In the genomic region with DNA sequence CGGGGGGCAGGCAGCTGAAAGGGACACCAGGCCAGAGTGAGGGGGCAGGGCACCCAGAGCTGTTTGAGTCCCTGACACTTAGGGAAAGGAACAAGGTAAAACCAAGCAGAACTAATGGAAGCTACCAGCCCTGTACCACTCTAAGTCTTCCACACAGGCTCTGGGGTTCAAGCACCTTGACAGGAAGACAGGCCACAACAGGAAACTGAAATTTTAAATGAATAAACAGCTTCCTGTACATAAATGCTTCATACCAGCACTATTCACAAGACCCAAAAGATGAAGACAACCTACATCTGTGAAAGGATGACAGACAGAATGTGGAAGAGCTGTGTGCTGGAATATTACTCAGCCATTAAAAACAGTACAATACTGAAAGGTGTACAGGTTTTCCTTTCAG, we compare ENCODE assay signal across 20 mouse cellular contexts. TPM values are rescaled to one million over a fixed set of nuclear protein-coding genes. Genes with fewer than 3 reads are reported as not detected.
"Had no signal": no experiment of that assay in that cellular context is flagged by ENCODE, and none has a peak within 500 bp of the region (broad histone marks: within the 10 kb centered on the region; RNA-seq: fewer than 3 reads in every experiment).

No protein-coding gene starts in this region.

- H3K9ac ChIP-seq: liver, postnatal 0 days; lung, embryonic 15.5 days; midbrain, embryonic 13.5 days; midbrain, embryonic 15.5 days; neural tube, embryonic 12.5 days; stomach, embryonic 15.5 days had no signal

- ATAC-seq: liver, postnatal 0 days; lung, postnatal 0 days; midbrain, embryonic 13.5 days; midbrain, embryonic 15.5 days had no signal

- H3K9me3 ChIP-seq: lung, embryonic 15.5 days; megakaryocyte, embryonic 14.5 days; midbrain, embryonic 13.5 days; midbrain, embryonic 15.5 days; neural tube, embryonic 12.5 days; stomach, embryonic 15.5 days had no signal

- H3K27me3 ChIP-seq: lung, embryonic 15.5 days; megakaryocyte, embryonic 14.5 days; midbrain, embryonic 13.5 days; midbrain, embryonic 15.5 days; neural tube, embryonic 12.5 days; stomach, embryonic 15.5 days had no signal

- H3K36me3 ChIP-seq: midbrain, embryonic 15.5 days had no signal

- H3K4me2 ChIP-seq: lung, embryonic 15.5 days; midbrain, embryonic 11.5 days; midbrain, embryonic 13.5 days; midbrain, embryonic 15.5 days; neural tube, embryonic 12.5 days; stomach, embryonic 15.5 days had no signal

- H3K4me3 ChIP-seq: lung, embryonic 15.5 days; midbrain, embryonic 13.5 days; midbrain, embryonic 15.5 days; neural tube, embryonic 12.5 days; stomach, embryonic 15.5 days had no signal

- H3K27ac ChIP-seq: lung, embryonic 15.5 days; macrophage; midbrain, embryonic 13.5 days; midbrain, embryonic 15.5 days; neural tube, embryonic 12.5 days; stomach, embryonic 15.5 days had no signal

- H3K4me1 ChIP-seq: midbrain, embryonic 13.5 days; midbrain, embryonic 15.5 days; neural tube, embryonic 12.5 days; stomach, embryonic 15.5 days had no signal

- DNase-seq: liver, postnatal 0 days; lung, adult 2 months; lung, postnatal 14 days; lung, postnatal 36 days; right cerebral cortex, postnatal 14 days; thymus, adult 18-20 months; thymus, postnatal 36 days had no signal

RNA-seq across cellular contexts. Expression of gene Frrs1l, which starts 54.9 kb away (rescaled TPM):
- total RNA-seq: megakaryocyte progenitor cell, adult 5-6 weeks; monocyte, adult 5-6 weeks; neutrophil, adult 5-6 weeks had no signal
- polyA plus RNA-seq: liver, postnatal 0 days; macrophage; spleen, adult 2 months had no signal
